Mouse (Mus musculus) retina, postnatal 7 days (tissue): ENCODE measurements around the gene Hoxd4.

ENCODE experiments used
- DNase-seq: peaks from one replicate; pipeline ENCODE4 v3.0.0-alpha.2; 2012; ENCODE audit warnings: low read depth, low spot score

Hoxd4 gene

GRCm38 (mm10) chr2:74706393-74706960 lies 5.3 kb upstream of the Hoxd4 start:
- no peak for DNase-seq

GRCm38 (mm10) chr2:74707599-74707998 lies 4.1 kb upstream of the Hoxd4 start:
- DNase-seq: no peak

DNA sequence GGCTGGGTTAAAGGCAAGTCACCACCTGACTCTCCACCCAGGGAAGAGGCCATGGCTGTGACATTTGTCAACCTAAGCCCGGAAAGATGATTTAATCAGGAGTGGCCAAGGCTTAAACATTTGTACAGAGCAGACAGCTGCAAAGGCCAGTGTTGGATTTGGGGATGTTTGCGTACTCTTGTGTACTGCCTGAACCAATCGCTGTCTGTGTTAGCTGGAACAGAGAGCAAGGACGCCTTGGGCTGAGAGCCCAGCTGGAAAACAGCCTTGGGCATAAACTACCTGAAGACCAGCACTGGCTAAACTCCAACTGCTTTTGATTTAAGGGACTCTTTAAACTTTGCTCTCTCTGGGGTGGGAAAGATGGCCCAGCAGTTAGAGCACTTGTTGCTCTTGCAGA lies 3.1 kb upstream of the Hoxd4 start:
- DNase-seq: no peak

DNA sequence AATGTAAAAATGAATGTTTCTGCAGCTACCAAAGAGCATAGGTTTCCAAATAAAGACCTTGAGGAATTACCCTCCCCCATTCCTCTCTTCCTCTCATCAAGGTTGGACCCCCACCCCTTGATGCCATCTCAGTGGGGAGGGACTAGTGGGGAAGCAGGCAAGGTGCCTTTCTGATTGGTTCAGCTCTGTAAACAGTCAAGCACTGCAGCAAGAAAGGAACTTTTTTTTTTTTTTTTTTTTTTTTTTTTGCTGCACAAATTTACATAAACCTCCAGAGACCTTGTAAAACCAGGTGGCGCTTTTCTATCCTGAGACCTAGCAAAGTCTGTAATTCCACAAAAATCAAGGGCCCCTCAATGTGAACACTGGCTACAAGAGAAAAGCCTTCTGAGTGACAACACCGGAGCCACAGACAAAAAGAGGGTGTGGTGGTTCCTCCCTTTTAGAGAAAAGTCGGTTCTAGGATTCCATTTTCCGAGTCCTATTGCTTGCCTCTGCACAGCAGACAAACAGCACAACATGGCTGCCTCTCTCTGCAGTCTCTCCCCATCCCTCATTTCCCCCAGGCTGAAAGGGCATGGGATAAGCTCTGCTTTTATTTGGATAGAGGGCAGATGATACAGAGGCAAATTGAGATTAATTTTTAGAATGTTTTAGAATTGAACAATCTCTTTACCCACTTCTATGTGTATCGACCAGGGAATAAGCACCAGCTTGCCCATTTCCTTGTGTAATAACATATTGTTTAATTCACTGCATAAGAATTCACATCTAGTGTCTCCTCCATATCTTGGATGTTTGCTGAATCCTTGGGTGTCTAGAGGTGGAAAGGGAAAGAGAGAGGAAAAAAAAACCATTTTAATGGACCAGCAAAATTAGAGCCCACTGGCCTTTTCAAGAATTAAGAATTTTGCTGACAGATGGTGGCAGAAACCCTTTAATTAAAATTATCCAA lies 2.0 kb upstream of the Hoxd4 start:
- no peak for DNase-seq

- DNase-seq: no peak
These were observed 693 bp upstream of the Hoxd4 start for GRCm38 (mm10) chr2:74710929-74711543.

- DNase-seq: no peak
These were observed 1.8 kb downstream of the Hoxd4 start for GRCm38 (mm10) chr2:74713239-74714150.

- DNase-seq: no peak
These were observed 2.5 kb downstream of the Hoxd4 start for GRCm38 (mm10) chr2:74714156-74714789.

- DNase-seq: no peak
These were observed 3.2 kb downstream of the Hoxd4 start for GRCm38 (mm10) chr2:74714881-74715280.

GRCm38 (mm10) chr2:74715504-74716241 lies 3.9 kb downstream of the Hoxd4 start:
- DNase-seq: peak; percentile 75

DNA sequence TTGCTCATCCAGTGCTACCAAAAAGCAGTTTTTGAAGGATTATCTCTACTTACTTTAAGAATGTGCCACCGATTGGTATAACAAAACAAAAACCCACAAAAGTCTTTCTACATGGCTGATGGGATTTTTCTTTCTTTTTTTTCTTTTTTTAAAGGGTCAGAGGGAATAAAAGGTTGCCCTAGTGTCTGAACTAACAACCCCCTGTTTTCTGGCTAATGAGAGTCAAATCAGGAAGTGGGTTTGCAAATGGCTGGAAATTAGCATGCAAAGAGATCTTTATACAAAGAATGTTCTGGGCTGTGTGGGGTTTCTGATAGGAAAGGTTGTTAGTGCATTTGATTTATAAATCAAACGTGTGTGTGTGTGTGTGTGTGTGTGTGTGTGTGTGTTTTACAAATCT lies 8.7 kb downstream of the Hoxd4 start:
- no peak for DNase-seq

DNA sequence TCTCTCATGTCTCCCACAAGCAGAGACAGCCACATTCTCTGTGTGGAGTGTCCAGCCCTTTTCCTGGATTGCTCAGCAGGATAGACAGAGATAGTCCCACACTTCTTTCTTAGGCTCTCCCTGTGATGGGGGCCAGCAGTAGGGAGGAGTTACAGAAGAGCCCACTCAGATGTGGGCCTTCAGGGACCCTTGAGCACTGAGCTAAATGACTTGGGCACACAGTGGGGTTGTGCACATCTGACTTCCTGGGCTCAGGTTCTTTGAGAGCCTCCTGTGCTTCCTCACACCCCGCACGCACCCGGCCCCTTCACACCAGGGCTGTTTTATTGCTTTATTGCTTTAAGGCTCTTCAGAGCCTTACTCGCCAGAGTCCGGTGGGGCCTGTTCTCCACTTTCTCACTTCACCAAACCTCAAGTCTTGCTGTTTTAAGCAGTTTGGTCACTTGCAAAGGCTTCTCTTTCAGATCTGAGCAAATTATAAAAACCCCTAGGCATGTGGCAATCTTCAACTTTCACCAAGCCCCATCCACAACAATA lies 9.3 kb downstream of the Hoxd4 start:
- no peak for DNase-seq

DNA sequence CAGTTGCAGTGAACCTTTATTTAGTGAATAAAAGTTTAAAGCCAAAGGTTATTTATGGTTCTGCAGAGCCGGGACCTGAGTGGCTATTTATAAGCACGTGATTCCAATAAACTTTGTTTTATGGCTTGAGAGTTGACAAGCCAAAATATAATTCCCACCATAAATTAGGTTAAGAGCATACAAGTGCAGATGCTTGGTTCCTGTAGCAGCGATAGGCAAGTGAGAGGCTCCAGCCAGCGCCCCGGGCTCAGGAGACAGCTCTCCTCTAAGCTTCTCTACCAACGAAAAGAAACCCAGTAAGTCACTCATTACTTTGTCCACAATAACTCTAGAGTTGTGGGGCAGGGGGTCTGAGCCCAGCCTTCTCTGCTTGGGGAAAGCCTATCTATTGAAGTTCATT lies 10.2 kb downstream of the Hoxd4 start:
- no peak for DNase-seq

DNA sequence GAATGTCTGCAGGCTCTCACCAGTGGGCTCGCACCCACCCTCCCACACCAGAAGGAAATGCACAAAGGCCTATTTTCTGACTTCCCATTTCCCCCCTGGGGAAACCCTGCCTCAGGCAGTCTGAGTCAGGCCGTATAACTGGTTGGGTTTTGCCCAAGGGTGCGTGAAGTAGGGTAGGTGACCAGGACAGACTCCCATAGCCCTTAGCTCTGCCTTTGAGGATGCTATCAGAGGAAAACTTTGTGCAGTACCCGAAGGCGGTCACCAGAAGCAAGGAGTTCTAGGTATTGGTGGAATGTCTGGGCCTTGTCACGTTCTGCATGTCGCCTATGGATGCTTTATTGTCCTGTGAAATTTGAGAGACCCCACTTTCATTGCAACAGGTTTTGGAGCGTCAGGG lies 11.2 kb downstream of the Hoxd4 start:
- DNase-seq: no peak

DNA sequence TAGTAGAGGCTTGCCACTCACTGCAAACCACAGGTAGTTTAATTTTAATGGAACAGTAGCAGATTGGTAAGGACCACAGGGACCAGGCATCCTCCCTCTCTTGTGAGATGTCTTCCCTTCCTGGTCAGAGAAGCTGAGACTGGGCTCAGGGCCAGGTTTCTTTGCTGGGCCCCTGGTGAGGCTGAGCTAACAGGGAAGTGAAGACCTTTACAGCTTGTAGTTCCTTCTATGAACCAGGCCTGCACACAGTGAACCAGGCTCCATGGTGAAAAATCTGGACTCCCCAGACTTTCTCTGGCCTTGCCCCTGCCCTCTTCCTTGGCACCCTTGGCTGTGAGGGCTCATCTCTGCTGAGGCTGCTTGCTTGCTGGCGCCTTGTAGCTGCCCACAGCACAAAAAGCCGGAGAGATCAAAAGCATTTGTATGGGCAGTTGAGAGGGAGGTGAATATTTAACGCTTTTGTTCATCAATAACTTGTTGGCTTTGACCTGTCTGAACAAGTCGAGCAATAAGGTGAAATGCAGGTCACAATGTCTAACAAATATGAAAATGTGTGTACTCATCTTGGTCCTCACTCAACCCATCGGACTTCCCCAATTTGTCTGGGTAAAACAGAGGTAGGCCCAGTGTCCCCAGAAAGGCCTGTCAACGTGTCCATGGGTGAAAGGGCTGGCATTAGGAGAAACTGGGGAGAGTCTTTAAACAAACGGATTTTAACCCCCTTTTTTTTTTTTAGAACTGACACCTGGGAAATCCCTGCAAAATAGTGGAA lies 12.7 kb downstream of the Hoxd4 start:
- DNase-seq: no peak

DNA sequence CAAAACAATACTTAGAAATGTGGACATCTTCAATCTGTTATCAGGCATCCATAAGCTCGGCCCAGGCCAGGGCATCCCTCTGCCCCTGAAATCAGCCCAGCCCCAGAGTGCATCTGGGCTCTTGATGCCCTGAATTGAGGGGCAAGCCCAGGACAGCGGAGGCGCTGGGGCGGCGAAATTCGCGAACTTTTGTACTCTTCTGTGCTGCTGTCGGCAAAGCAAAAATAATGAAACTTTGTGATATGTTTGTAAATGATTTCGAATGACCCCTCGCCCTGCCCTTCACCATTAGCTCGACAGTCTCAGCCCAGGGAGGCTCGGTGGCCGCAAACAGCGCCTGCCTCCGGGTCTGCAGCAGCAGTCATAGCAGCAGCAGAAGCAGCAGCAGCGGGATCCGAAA lies 13.4 kb downstream of the Hoxd4 start:
- DNase-seq: no peak

- DNase-seq: no peak
These were observed 14.8 kb downstream of the Hoxd4 start, which contains the start of gene Gm28230 for GRCm38 (mm10) chr2:74726551-74726950. TSS of gene Gm28230 (plus strand) at chr2:74726728.

DNA sequence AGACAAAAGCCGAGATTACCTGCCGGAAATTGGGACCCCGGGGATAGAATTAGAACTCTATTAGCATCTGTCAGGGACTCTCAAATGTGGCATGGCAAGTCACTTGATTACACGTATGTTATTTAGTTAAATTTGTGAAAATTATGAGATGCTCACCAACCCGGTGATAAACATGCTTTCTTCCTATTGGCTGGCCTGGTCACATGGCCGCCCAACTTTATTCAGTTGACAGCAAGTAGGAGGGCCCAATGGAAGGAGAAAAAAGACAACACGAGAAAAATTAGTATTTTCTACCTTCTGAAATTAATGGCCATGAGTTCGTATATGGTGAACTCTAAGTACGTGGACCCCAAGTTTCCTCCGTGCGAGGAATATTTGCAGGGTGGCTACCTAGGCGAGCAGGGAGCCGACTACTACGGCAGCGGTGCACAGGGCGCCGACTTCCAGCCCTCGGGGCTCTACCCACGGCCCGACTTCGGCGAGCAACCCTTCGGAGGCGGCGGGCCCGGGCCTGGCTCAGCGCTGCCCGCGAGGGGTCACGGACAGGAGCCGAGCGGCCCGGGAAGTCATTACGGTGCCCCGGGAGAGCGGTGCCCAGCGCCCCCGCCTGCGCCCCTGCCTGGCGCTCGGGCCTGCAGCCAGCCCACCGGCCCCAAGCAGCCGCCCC lies 15.4 kb downstream of the Hoxd4 start:
- no peak for DNase-seq

DNA sequence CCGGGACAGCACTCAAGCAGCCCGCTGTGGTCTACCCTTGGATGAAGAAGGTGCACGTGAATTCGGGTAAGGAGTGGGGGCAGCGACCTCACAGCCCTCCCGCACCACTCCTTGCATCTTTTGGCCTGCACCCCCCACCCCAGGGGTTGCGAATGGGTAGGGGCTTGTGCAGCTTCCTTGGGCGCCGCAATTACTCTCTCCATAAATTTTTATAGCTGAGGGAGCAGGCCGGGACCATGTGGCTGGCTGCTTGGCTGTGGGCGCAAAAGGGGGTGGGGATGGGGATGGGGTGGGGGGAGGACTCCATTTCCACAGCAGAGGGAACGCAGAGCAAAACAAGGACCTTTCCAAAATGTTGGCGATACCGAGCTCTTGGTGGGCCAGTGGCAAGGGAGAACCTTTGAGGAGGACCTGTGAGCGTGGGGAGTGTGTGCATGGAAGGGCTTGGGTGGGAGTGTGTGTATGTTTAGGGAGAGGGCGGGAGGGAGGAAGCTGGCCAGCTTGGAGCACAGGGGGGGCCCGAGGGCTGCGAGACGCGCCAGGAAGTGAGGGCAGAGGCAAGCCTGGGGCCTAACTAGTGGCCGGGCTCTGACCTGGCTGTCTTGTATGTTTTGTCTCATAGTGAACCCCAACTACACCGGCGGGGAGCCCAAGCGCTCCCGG lies 16.0 kb downstream of the Hoxd4 start:
- DNase-seq: no peak
